Mouse (Mus musculus): ENCODE measurements around the gene Ipo11. TPM values are rescaled to one million over a fixed set of nuclear protein-coding genes. Genes with fewer than 3 reads are reported as not detected.
"Not testable (repeated sequence)": the region's sequence is repeated elsewhere in the genome, so short reads cannot be mapped to it uniquely, and the experiment has no call there.

Gene Ipo11
- polyA plus RNA-seq, 1 experiment from 2014 or later = 55.2 TPM

DNA sequence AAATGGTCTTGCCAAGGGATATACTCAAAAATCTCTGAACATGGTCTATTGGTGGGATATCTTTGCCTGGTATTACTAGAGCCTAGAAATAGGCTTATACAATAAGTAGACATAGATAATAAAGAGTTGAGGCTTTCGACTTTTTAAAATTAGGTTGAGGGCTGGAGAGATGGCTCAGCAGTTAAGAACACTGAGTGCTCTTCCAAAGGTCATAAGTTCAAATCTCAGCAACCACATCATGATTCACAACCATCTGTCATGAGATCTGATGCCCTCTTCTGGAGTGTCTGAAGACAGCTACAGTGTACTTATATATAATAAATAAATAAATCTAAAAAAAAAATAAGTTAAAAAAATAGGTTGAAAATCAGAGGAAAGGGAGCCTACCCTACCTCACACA is 6.0 kb upstream of the Ipo11 start:
- no peak overlapping the region for H3K9ac ChIP-seq (ENCODE audit: low read length)
- H3K27ac ChIP-seq (ENCODE audit: low read length) = no peak overlapping the region
- no peak overlapping the region for H3K4me3 ChIP-seq (ENCODE audit: low read length)
- H3K36me3 ChIP-seq (ENCODE audit: control insufficient read depth, insufficient read depth, low read length) = no peaks in the 10 kb centered on the region
- WGBS = 75% methylated on average over 1 of the region's 1 CpGs
- no peaks in the 10 kb centered on the region for H3K27me3 ChIP-seq (ENCODE audit: control insufficient read depth, insufficient read depth, low read depth, low read length)
- peaks cover 2% of the 10 kb centered on the region for H3K4me1 ChIP-seq (replicated peaks; ENCODE audit: control insufficient read depth, insufficient read depth, low read length)
- ATAC-seq (ENCODE audit: low read depth) = no peak
- no peaks in the 10 kb centered on the region for H3K9me3 ChIP-seq (ENCODE audit: control insufficient read depth, low read length)
- no peak overlapping the region for H3K4me2 ChIP-seq (ENCODE audit: low read depth, low read length)

GRCm38 (mm10) chr13:106941211-106941976 is 4.6 kb upstream of the Ipo11 start:
- WGBS = 28% methylated on average over 7 of the region's 7 CpGs
- no peak for ATAC-seq (ENCODE audit: low read depth)
- H3K27me3 ChIP-seq (ENCODE audit: control insufficient read depth, insufficient read depth, low read depth, low read length) = no peaks in the 10 kb centered on the region
- H3K4me2 ChIP-seq (ENCODE audit: low read depth, low read length) = no peak overlapping the region; the same call in 1 of the 2 replicates
- H3K27ac ChIP-seq (ENCODE audit: low read length) = no peak overlapping the region
- H3K4me3 ChIP-seq (ENCODE audit: low read length) = 0 out of 2 replicates have a peak overlapping the region, but pooled peaks have one; percentile 12
- no peak overlapping the region for H3K9ac ChIP-seq (ENCODE audit: low read length)
- 0 out of 2 replicates have a peak, but pooled peaks cover 2% of the 10 kb centered on the region for H3K4me1 ChIP-seq (replicated peaks; ENCODE audit: control insufficient read depth, insufficient read depth, low read length)
- H3K9me3 ChIP-seq (ENCODE audit: control insufficient read depth, low read length) = no peaks in the 10 kb centered on the region
- no peaks in the 10 kb centered on the region for H3K36me3 ChIP-seq (ENCODE audit: control insufficient read depth, insufficient read depth, low read length)

- Histone ChIP-seq H3K9me3 (ENCODE audit: control insufficient read depth, low read length) (no peaks in the 10 kb centered on the region), H3K4me1 (replicated peaks; ENCODE audit: control insufficient read depth, insufficient read depth, low read length) (peaks cover 6% of the 10 kb centered on the region), H3K4me2 (ENCODE audit: low read depth, low read length) (peak overlapping the region; percentile 51), H3K4me3 (ENCODE audit: low read length) (peak overlapping the region; percentile 98), H3K36me3 (ENCODE audit: control insufficient read depth, insufficient read depth, low read length) (no peaks in the 10 kb centered on the region), H3K27ac (ENCODE audit: low read length) (no peak overlapping the region), H3K9ac (ENCODE audit: low read length) (peak overlapping the region; percentile 91), H3K27me3 (ENCODE audit: control insufficient read depth, insufficient read depth, low read depth, low read length) (no peaks in the 10 kb centered on the region)
- WGBS = 26% methylated on average over 7 of the region's 7 CpGs
- ATAC-seq (ENCODE audit: low read depth) = no peak
Measured at GRCm38 (mm10) chr13:106937138-106937472, 347 bp upstream of the Ipo11 start.

DNA sequence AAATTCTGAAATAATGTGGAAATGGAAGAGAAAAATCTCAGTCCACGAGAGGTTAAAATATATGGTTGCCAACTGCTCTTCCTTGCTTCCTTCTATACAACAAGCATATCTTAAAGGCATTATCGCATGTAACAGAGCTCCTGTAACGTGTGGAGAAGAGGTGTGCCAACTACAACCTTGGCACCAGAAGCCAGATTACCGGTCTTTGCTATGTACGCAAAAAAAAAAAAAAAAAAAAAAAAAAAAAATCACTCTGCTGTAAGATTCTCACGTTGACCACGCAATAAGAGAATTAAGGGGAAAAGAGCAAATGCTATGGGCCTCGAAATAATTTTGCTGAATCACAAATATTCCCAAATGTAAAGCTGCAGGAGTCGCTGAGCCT is 895 bp downstream of the Ipo11 start:
- Histone ChIP-seq H3K4me3 (ENCODE audit: low read length) (peak overlapping the region; percentile 98), H3K9ac (ENCODE audit: low read length) (peak overlapping the region; percentile 91), H3K4me1 (replicated peaks; ENCODE audit: control insufficient read depth, insufficient read depth, low read length) (peaks cover 6% of the 10 kb centered on the region), H3K4me2 (ENCODE audit: low read depth, low read length) (peak overlapping the region; percentile 51), H3K36me3 (ENCODE audit: control insufficient read depth, insufficient read depth, low read length) (no peaks in the 10 kb centered on the region), H3K27me3 (ENCODE audit: control insufficient read depth, insufficient read depth, low read depth, low read length) (no peaks in the 10 kb centered on the region), H3K27ac (ENCODE audit: low read length) (peak overlapping the region; percentile 84), H3K9me3 (ENCODE audit: control insufficient read depth, low read length) (no peaks in the 10 kb centered on the region)
- 3% methylated on average over 9 of the region's 9 CpGs for WGBS
- no peak for ATAC-seq (ENCODE audit: low read depth)

DNA sequence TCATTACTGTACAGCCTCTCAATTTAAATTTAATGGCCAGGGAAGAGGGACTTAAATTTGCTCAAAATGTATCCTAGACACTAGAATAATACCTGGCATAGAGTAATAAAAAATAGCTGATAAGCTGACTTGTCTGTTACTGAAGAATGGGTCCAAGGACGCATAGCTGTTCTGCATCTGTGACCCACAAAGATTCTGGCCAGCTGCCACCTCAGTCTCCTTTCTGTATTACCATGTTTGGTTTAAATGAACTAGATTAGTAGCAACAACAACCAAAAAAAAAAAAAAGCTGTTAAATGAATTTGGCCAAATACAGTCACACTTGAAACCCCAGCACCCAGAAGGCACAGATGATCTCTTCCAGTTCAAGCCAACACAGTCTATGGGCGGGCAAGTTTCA is 7.6 kb downstream of the Ipo11 start:
- WGBS = 80% methylated on average over 2 of the region's 2 CpGs
- no peak overlapping the region for H3K4me3 ChIP-seq (ENCODE audit: low read length)
- no peaks in the 10 kb centered on the region for H3K27me3 ChIP-seq (ENCODE audit: control insufficient read depth, insufficient read depth, low read depth, low read length)
- no peak overlapping the region for H3K9ac ChIP-seq (ENCODE audit: low read length)
- no peak overlapping the region for H3K27ac ChIP-seq (ENCODE audit: low read length)
- no peak for ATAC-seq (ENCODE audit: low read depth)
- no peak overlapping the region for H3K4me2 ChIP-seq (ENCODE audit: low read depth, low read length)
- peaks cover 3% of the 10 kb centered on the region; the same call in 1 of the 2 replicates for H3K9me3 ChIP-seq (ENCODE audit: control insufficient read depth, low read length)
- H3K36me3 ChIP-seq (ENCODE audit: control insufficient read depth, insufficient read depth, low read length) = no peaks in the 10 kb centered on the region; the same call in 1 of the 2 replicates
- no peaks in the 10 kb centered on the region for H3K4me1 ChIP-seq (replicated peaks; ENCODE audit: control insufficient read depth, insufficient read depth, low read length)

- no peaks in the 10 kb centered on the region; the same call in 1 of the 2 replicates for H3K36me3 ChIP-seq (ENCODE audit: control insufficient read depth, insufficient read depth, low read length)
- 89% methylated on average over 4 of the region's 4 CpGs for WGBS
- H3K4me2 ChIP-seq (ENCODE audit: low read depth, low read length) = no peak overlapping the region
- no peak overlapping the region for H3K4me3 ChIP-seq (ENCODE audit: low read length)
- H3K9ac ChIP-seq (ENCODE audit: low read length) = no peak overlapping the region
- H3K27me3 ChIP-seq (ENCODE audit: control insufficient read depth, insufficient read depth, low read depth, low read length) = no peaks in the 10 kb centered on the region
- H3K27ac ChIP-seq (ENCODE audit: low read length) = no peak overlapping the region
- ATAC-seq (ENCODE audit: low read depth) = no peak
- H3K4me1 ChIP-seq (replicated peaks; ENCODE audit: control insufficient read depth, insufficient read depth, low read length) = no peaks in the 10 kb centered on the region
- peaks cover 3% of the 10 kb centered on the region; the same call in 1 of the 2 replicates for H3K9me3 ChIP-seq (ENCODE audit: control insufficient read depth, low read length)
Measured at GRCm38 (mm10) chr13:106928296-106928695, 8.5 kb downstream of the Ipo11 start.

GRCm38 (mm10) chr13:106925921-106926320 is 10.8 kb downstream of the Ipo11 start:
- H3K27ac ChIP-seq (ENCODE audit: low read length); H3K4me2 ChIP-seq (ENCODE audit: low read depth, low read length); H3K27me3 ChIP-seq (ENCODE audit: control insufficient read depth, insufficient read depth, low read depth, low read length); H3K36me3 ChIP-seq (ENCODE audit: control insufficient read depth, insufficient read depth, low read length); H3K4me3 ChIP-seq (ENCODE audit: low read length); ATAC-seq (ENCODE audit: low read depth); H3K4me1 ChIP-seq (replicated peaks; ENCODE audit: control insufficient read depth, insufficient read depth, low read length); H3K9ac ChIP-seq (ENCODE audit: low read length); H3K9me3 ChIP-seq (ENCODE audit: control insufficient read depth, low read length): not testable (repeated sequence)
- WGBS = 90% methylated on average over 3 of the region's 3 CpGs

DNA sequence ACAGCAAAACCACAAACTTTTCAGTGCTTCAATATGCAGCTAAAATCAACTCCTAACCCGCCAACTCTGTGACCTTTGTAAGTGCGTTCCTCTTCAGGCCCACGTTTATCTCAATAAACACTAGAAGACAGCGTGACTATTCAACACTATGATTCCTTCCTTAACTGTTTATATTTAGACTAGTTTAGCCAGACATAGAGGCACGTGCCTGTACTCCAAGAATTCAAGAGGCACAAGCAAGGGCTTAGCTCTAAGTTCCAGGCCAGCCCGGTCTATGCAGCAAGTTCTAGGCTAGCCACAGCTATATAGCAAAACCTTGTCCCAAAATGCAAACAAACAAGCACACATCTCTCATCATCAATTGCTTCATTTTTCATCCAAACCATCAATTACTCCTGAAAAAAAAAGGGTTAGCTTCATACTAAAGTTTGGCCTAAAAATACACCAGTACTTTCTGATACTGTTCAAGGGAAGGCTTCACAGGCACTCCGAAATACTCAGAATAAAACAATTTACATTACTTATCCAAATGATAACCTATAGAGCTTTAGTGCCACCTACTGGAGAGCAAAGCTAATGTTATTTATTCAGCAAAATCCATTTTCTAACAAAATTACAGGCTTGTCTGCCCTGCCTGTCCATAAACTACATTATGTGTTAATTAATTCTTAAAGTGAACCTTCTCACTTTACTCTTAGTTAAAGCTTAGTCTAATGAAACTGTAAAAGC is 18.3 kb downstream of the Ipo11 start:
- Histone ChIP-seq H3K27me3 (ENCODE audit: control insufficient read depth, insufficient read depth, low read depth, low read length) (no peaks in the 10 kb centered on the region), H3K9me3 (ENCODE audit: control insufficient read depth, low read length) (no peaks in the 10 kb centered on the region), H3K36me3 (ENCODE audit: control insufficient read depth, insufficient read depth, low read length) (peaks cover 12% of the 10 kb centered on the region), H3K9ac (ENCODE audit: low read length) (no peak overlapping the region), H3K4me3 (ENCODE audit: low read length) (no peak overlapping the region), H3K4me1 (replicated peaks; ENCODE audit: control insufficient read depth, insufficient read depth, low read length) (no peaks in the 10 kb centered on the region), H3K4me2 (ENCODE audit: low read depth, low read length) (no peak overlapping the region), H3K27ac (ENCODE audit: low read length) (no peak overlapping the region)
- no peak for ATAC-seq (ENCODE audit: low read depth)
- 51% methylated on average over 7 of the region's 7 CpGs for WGBS

GRCm38 (mm10) chr13:106913125-106913736 is 23.5 kb downstream of the Ipo11 start:
- no peaks in the 10 kb centered on the region for H3K4me1 ChIP-seq (replicated peaks; ENCODE audit: control insufficient read depth, insufficient read depth, low read length)
- no peak overlapping the region for H3K27ac ChIP-seq (ENCODE audit: low read length)
- H3K27me3 ChIP-seq (ENCODE audit: control insufficient read depth, insufficient read depth, low read depth, low read length) = no peaks in the 10 kb centered on the region
- H3K4me2 ChIP-seq (ENCODE audit: low read depth, low read length) = no peak overlapping the region
- no peak for ATAC-seq (ENCODE audit: low read depth)
- H3K4me3 ChIP-seq (ENCODE audit: low read length) = no peak overlapping the region
- H3K9ac ChIP-seq (ENCODE audit: low read length) = no peak overlapping the region
- no peaks in the 10 kb centered on the region for H3K9me3 ChIP-seq (ENCODE audit: control insufficient read depth, low read length)
- peaks cover 7% of the 10 kb centered on the region; the same call in 1 of the 2 replicates for H3K36me3 ChIP-seq (ENCODE audit: control insufficient read depth, insufficient read depth, low read length)
- WGBS = 47% methylated on average over 3 of the region's 3 CpGs

All from lung, embryonic 16.5 days (tissue).